Mouse (Mus musculus): Measurements from ENCODE around the gene Icos.

- TF ChIP-seq CTCF (IDR thresholded peaks at IDR 0.05; ENCODE audit: low read depth, low read length) (no peak), POLR2A (IDR thresholded peaks at IDR 0.05; ENCODE audit: borderline replicate concordance, low read depth, low read length) (no peak)
These were observed 31.9 kb upstream of the Icos start for GRCm38 (mm10) chr1:60945633-60946401.
